Mouse (Mus musculus) testis, adult 2 months (tissue): ENCODE results near the gene Dock1.

Source experiments
- CTCF ChIP-seq: fragments of 200-500 bp; IDR thresholded peaks from 2 replicates; pipeline ENCODE4 v1.5.1; 2012; ENCODE audit warnings: low read depth, mild to moderate bottlenecking, inconsistent platforms, low read length, moderate library complexity; ENCODE audit not compliant: control insufficient read depth, insufficient read depth, insufficient replicate concordance
- POLR2A ChIP-seq: fragments of 200-500 bp; IDR thresholded peaks from 2 replicates; pipeline ENCODE4 v1.6.1; 2012; ENCODE audit warnings: low read depth, mild to moderate bottlenecking, inconsistent platforms, low read length, moderate library complexity; ENCODE audit not compliant: control insufficient read depth

DNA sequence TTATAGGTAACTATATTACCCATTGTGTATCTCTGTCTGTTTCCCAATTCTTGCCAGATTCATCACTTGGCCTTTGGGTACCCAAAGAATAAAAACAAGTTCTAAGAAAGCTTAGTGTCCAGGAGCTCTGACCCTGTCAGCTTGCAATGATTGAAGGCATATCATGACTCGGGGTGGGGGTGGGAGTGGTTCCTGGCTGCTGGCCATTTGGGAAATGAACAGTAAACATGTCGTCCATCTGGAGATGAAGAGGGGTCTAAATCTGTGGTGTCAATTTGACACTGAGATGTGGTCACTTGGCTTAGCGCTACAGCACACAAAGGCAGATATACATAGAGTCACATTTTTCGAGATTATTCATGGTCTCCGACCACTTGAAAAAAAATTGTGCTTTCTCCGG is 213.1 kb downstream of the Dock1 start:
- no peak for TF ChIP-seq CTCF
- TF ChIP-seq POLR2A = no peak
